Comparison of ENCODE assay signal across 8 mouse cellular contexts in the genomic region with DNA sequence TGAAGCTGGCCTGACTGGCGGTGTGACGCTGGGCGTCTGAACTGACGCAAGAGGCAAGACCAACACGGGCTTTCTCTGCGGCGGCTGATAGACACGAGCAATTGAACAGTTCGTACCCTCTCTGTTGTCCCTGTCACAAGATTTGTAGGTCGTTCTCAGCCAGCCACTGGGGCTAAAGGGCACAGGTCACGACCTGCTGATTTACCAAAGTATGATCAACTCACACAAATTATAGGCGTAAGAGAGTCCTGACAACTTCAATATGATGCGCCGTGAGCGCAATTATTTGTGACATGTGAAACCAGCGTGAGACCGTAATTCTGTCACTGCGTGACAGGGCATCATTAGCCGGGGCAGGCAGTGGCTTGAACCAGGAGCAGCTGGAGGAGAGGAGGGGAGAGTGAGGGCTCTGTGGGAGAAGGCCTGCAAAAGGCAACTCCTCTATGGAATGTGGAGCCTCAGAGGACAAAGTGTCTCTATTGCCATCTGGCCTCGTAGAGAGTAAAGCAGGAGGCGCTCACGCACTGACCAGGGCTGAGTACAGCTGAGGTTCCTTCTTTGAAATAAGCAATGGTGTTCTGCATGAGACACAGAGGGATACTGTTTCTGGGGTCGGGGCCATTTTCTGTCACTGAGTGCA.
DNase-seq lines count a peak whose midpoint lies in the region; ATAC-seq and TF ChIP-seq lines count a peak whose summit lies in the region.

No protein-coding gene starts in this region.

- no peak for TF ChIP-seq POLR2A in lung, adult 2 months (IDR thresholded peaks at IDR 0.05; ENCODE audit: borderline replicate concordance, extremely low read depth, low read depth, low read length)

- peaks cover 2% of the 10 kb centered on the region; the same call in 1 of the 2 replicates for H3K9me3 ChIP-seq in lung, embryonic 16.5 days (ENCODE audit: control insufficient read depth, low read length)
- peaks cover 1% of the 10 kb centered on the region; the same call in 1 of the 2 replicates for H3K9me3 ChIP-seq in hindbrain, embryonic 11.5 days (ENCODE audit: control insufficient read depth, low read length)
- no peaks in the 10 kb centered on the region for H3K9me3 ChIP-seq in stomach, postnatal 0 days (ENCODE audit: control insufficient read depth, low read length)

- TF ChIP-seq EP300 in stomach, postnatal 0 days (optimal IDR thresholded peaks at IDR 0.05), result no peak

- no peak overlapping the region for H3K9ac ChIP-seq in lung, embryonic 16.5 days (ENCODE audit: low read length)
- H3K9ac ChIP-seq in hindbrain, embryonic 11.5 days (ENCODE audit: low read depth, low read length), result no peak overlapping the region
- H3K9ac ChIP-seq in stomach, postnatal 0 days (ENCODE audit: low read length), result no peak overlapping the region

- H3K27me3 ChIP-seq in lung, embryonic 16.5 days (ENCODE audit: control insufficient read depth, insufficient read depth, low read depth, low read length), result no peaks in the 10 kb centered on the region
- peaks cover 2% of the 10 kb centered on the region for H3K27me3 ChIP-seq in hindbrain, embryonic 11.5 days (ENCODE audit: control insufficient read depth, insufficient read depth, low read length)
- no peaks in the 10 kb centered on the region for H3K27me3 ChIP-seq in stomach, postnatal 0 days (ENCODE audit: control insufficient read depth, insufficient read depth, low read length)

- H3K27ac ChIP-seq in lung, embryonic 16.5 days (ENCODE audit: low read length), result no peak overlapping the region
- H3K27ac ChIP-seq in hindbrain, embryonic 11.5 days (ENCODE audit: low read depth, low read length), result no peak overlapping the region
- no peak overlapping the region for H3K27ac ChIP-seq in stomach, postnatal 0 days (replicated peaks)

- WGBS in lung, embryonic 16.5 days, result 63% methylated on average over 23 of the region's 23 CpGs
- WGBS in lung, adult 2 months, result 77% methylated on average over 23 of the region's 23 CpGs
- WGBS in hindbrain, embryonic 11.5 days, result 37% methylated on average over 23 of the region's 23 CpGs
- WGBS in stomach, postnatal 0 days, result 78% methylated on average over 23 of the region's 23 CpGs

- no peak for TF ChIP-seq CTCF in lung, adult 2 months (IDR thresholded peaks at IDR 0.05; ENCODE audit: insufficient read depth, low read length)
- TF ChIP-seq CTCF in stomach, postnatal 0 days (IDR thresholded peaks at IDR 0.05; ENCODE audit: low read depth), result peak; percentile 18; the same call in 1 of the 2 replicates

- no peak overlapping the region for H3K4me2 ChIP-seq in lung, embryonic 16.5 days (ENCODE audit: low read depth, low read length)
- H3K4me2 ChIP-seq in hindbrain, embryonic 11.5 days (replicated peaks; ENCODE audit: low read depth, low read length), result no peak overlapping the region
- no peak overlapping the region for H3K4me2 ChIP-seq in stomach, postnatal 0 days (replicated peaks; ENCODE audit: low read depth)

- DNase-seq in lung, adult 2 months, result no peak
- DNase-seq in hindbrain, embryonic 11.5 days (ENCODE audit: low spot score), result peak; percentile 58
- DNase-seq in kidney, postnatal 4 days, result peak; percentile 47 to 61
- DNase-seq in stomach, postnatal 0 days (ENCODE audit: low spot score), result no peak
- DNase-seq in right cerebral cortex, adult 2 months (ENCODE audit: low spot score in 2 of 2), result no peak
- no peak for DNase-seq in cerebellum, postnatal 25 days

- peaks cover 6% of the 10 kb centered on the region for H3K4me1 ChIP-seq in lung, embryonic 16.5 days (replicated peaks; ENCODE audit: control insufficient read depth, insufficient read depth, low read length)
- no peaks in the 10 kb centered on the region for H3K4me1 ChIP-seq in lung, adult 2 months (ENCODE audit: control insufficient read depth, insufficient read depth, low read length)
- no peaks in the 10 kb centered on the region for H3K4me1 ChIP-seq in hindbrain, embryonic 11.5 days (replicated peaks; ENCODE audit: control insufficient read depth, insufficient read depth, low read length)
- H3K4me1 ChIP-seq in stomach, postnatal 0 days (replicated peaks; ENCODE audit: control insufficient read depth, insufficient read depth), result no peaks in the 10 kb centered on the region

- no peaks in the 10 kb centered on the region for H3K36me3 ChIP-seq in lung, embryonic 16.5 days (ENCODE audit: control insufficient read depth, insufficient read depth, low read length)
- H3K36me3 ChIP-seq in hindbrain, embryonic 11.5 days (ENCODE audit: control insufficient read depth, insufficient read depth, low read length), result no peaks in the 10 kb centered on the region
- no peaks in the 10 kb centered on the region for H3K36me3 ChIP-seq in stomach, postnatal 0 days (ENCODE audit: control insufficient read depth, insufficient read depth, low read length)

- no peak overlapping the region for H3K4me3 ChIP-seq in lung, embryonic 16.5 days (ENCODE audit: low read length)
- H3K4me3 ChIP-seq in lung, adult 2 months (replicated peaks; ENCODE audit: extremely low read depth, low read depth, low read length), result no peak overlapping the region
- no peak overlapping the region for H3K4me3 ChIP-seq in hindbrain, embryonic 11.5 days (ENCODE audit: low read depth, low read length)
- H3K4me3 ChIP-seq in stomach, postnatal 0 days (ENCODE audit: low read depth, low read length), result no peak overlapping the region

- ATAC-seq in lung, embryonic 16.5 days (ENCODE audit: low read depth), result peak; percentile 39; the same call in 1 of the 2 replicates
- peak; percentile 71 for ATAC-seq in hindbrain, embryonic 11.5 days (ENCODE audit: low FRiP score)
- no peak for ATAC-seq in stomach, postnatal 0 days (ENCODE audit: low FRiP score, low TSS enrichment)
- ATAC-seq in erythroid progenitor cell, adult 5-6 weeks (replicated peaks; ENCODE audit: low FRiP score, poor library complexity, severe bottlenecking), result no peak

Comparison
In these comparisons a context has a peak if more than half of its experiments do, and no peak if none do; other contexts are left out.
1. ATAC-seq: peak in lung, embryonic 16.5 days (single experiment) and hindbrain, embryonic 11.5 days (single experiment); none in stomach, postnatal 0 days (single experiment) and erythroid progenitor cell, adult 5-6 weeks (single experiment).
2. DNase-seq: peak in hindbrain, embryonic 11.5 days (single experiment) and kidney, postnatal 4 days (2 of 2); none in lung, adult 2 months (single experiment), stomach, postnatal 0 days (single experiment), right cerebral cortex, adult 2 months (0 of 2) and cerebellum, postnatal 25 days (0 of 2).